Mouse (Mus musculus) heart, postnatal 0 days (tissue): ENCODE data around the gene Cela1.

Source experiments
- CTCF ChIP-seq: IDR thresholded peaks from 2 replicates; pipeline ENCODE4 v1.5.1; 2016; ENCODE audit warnings: antibody characterized with exemption, control low read depth, low read depth
- EP300 ChIP-seq: IDR thresholded peaks from 2 replicates; pipeline ENCODE4 v1.6.1; 2016; ENCODE audit warnings: antibody characterized with exemption, low read depth

GRCm38 (mm10) chr15:100637661-100638060, 50.1 kb downstream of the Cela1 start:
- TF ChIP-seq CTCF = peak; percentile 38
- no peak for TF ChIP-seq EP300
